13 mouse cellular contexts compared by ENCODE assay signal in genomic region chr9:102436378-102436777, GRCm38 (mm10).
DNase-seq lines count a peak whose midpoint lies in the region; ATAC-seq and TF ChIP-seq lines count a peak whose summit lies in the region.
"Had no signal": no experiment of that assay in that cellular context is flagged by ENCODE, and none has a peak within 500 bp of the region (broad histone marks: within the 10 kb centered on the region; RNA-seq: fewer than 3 reads in every experiment).

No protein-coding gene starts in this region.

- no peaks in the 10 kb centered on the region for H3K9me3 ChIP-seq in kidney, postnatal 0 days (replicated peaks; ENCODE audit: low read length)
- H3K9me3 ChIP-seq in kidney, embryonic 16.5 days (ENCODE audit: low read length) = no peaks in the 10 kb centered on the region
- H3K9me3 ChIP-seq: liver, embryonic 13.5 days; midbrain, embryonic 12.5 days had no signal

- no peak for TF ChIP-seq POLR2A in cortical plate, adult 2 months (IDR thresholded peaks at IDR 0.05; ENCODE audit: extremely low read depth, insufficient read depth, low read length)

- H3K9ac ChIP-seq in kidney, postnatal 0 days (ENCODE audit: low read depth, low read length) = no peak overlapping the region
- no peak overlapping the region for H3K9ac ChIP-seq in kidney, embryonic 16.5 days (replicated peaks; ENCODE audit: low read length)
- H3K9ac ChIP-seq: liver, embryonic 13.5 days; midbrain, embryonic 12.5 days had no signal

- no peak for ATAC-seq in kidney, postnatal 0 days (replicated peaks; ENCODE audit: low FRiP score, low read depth)
- no peak for ATAC-seq in kidney, embryonic 16.5 days (ENCODE audit: low FRiP score, low TSS enrichment)
- ATAC-seq in activated CD4-positive, CD25-positive, alpha-beta regulatory T cell, adult 4 months = no peak

- WGBS in kidney, postnatal 0 days = 87% methylated on average over 5 of the region's 5 CpGs
- WGBS in kidney, embryonic 16.5 days = 89% methylated on average over 5 of the region's 5 CpGs

- H3K4me3 ChIP-seq in kidney, postnatal 0 days (replicated peaks; ENCODE audit: low read depth, low read length) = no peak overlapping the region
- H3K4me3 ChIP-seq in kidney, embryonic 16.5 days (ENCODE audit: low read length) = no peak overlapping the region
- no peak overlapping the region for H3K4me3 ChIP-seq in cortical plate, adult 2 months (ENCODE audit: insufficient read depth, low read length)
- H3K4me3 ChIP-seq: erythroblast, embryonic 14.5 days; liver, embryonic 13.5 days; midbrain, embryonic 12.5 days had no signal

- H3K27ac ChIP-seq in kidney, postnatal 0 days = no peak overlapping the region
- H3K27ac ChIP-seq in kidney, embryonic 16.5 days (ENCODE audit: low read length) = no peak overlapping the region
- H3K27ac ChIP-seq in cortical plate, adult 2 months (ENCODE audit: insufficient read depth, low read length) = no peak overlapping the region
- H3K27ac ChIP-seq: liver, embryonic 13.5 days; midbrain, embryonic 12.5 days had no signal

- no peak overlapping the region for H3K4me2 ChIP-seq in kidney, postnatal 0 days (ENCODE audit: low read length)
- no peak overlapping the region for H3K4me2 ChIP-seq in kidney, embryonic 16.5 days (replicated peaks; ENCODE audit: low read depth, low read length)
- H3K4me2 ChIP-seq: liver, embryonic 13.5 days; midbrain, embryonic 12.5 days had no signal

- H3K4me1 ChIP-seq in kidney, postnatal 0 days (replicated peaks; ENCODE audit: insufficient read depth, low read length) = no peaks in the 10 kb centered on the region
- no peaks in the 10 kb centered on the region for H3K4me1 ChIP-seq in kidney, embryonic 16.5 days (ENCODE audit: insufficient read depth, low read length)
- H3K4me1 ChIP-seq in cortical plate, adult 2 months (ENCODE audit: control insufficient read depth, insufficient read depth, low read length) = no peaks in the 10 kb centered on the region
- H3K4me1 ChIP-seq: liver, embryonic 13.5 days had no signal

- H3K36me3 ChIP-seq in kidney, postnatal 0 days (ENCODE audit: insufficient read depth, low read length) = no peaks in the 10 kb centered on the region
- no peaks in the 10 kb centered on the region for H3K36me3 ChIP-seq in kidney, embryonic 16.5 days (ENCODE audit: insufficient read depth, low read length)
- H3K36me3 ChIP-seq: liver, embryonic 13.5 days; midbrain, embryonic 12.5 days had no signal

- DNase-seq in cerebellum, postnatal 14 days = peak; percentile 32 to 70
- DNase-seq in cerebellum, adult 11 months = no peak
- no peak for DNase-seq in kidney, postnatal 0 days (ENCODE audit: low spot score)
- DNase-seq in 3T3-L1 (ENCODE audit: low read depth, low spot score) = peak; percentile 8
- no peak for DNase-seq in adrenal gland, adult 2 months
- DNase-seq: cerebellum, adult 11-12 months; gastrocnemius, postnatal 25 days; liver, embryonic 13.5 days had no signal

- no peaks in the 10 kb centered on the region for H3K27me3 ChIP-seq in kidney, postnatal 0 days (ENCODE audit: insufficient read depth, low read length)
- H3K27me3 ChIP-seq in kidney, embryonic 16.5 days (ENCODE audit: insufficient read depth, low read length) = no peaks in the 10 kb centered on the region
- H3K27me3 ChIP-seq: liver, embryonic 13.5 days had no signal

- peak; percentile 53 for TF ChIP-seq CTCF in kidney, postnatal 0 days (IDR thresholded peaks at IDR 0.05; ENCODE audit: low read depth)
- TF ChIP-seq CTCF in cortical plate, adult 2 months (IDR thresholded peaks at IDR 0.05; ENCODE audit: extremely low read depth, insufficient read depth, low read length) = peak; percentile 32

Comparison
In these comparisons a context has a peak if more than half of its experiments do, and no peak if none do; other contexts are left out.
1. DNase-seq: peak in cerebellum, postnatal 14 days (2 of 2) and 3T3-L1 (single experiment); none in cerebellum, adult 11 months (single experiment), kidney, postnatal 0 days (single experiment) and adrenal gland, adult 2 months (single experiment).